Mouse (Mus musculus) neural tube, embryonic 13.5 days (tissue): ENCODE results near the gene Ak6. TPM values are rescaled to one million over a fixed set of nuclear protein-coding genes. Genes with fewer than 3 reads are reported as not detected.

Experiments
- ATAC-seq: fragments of 200-750 bp; cut with Nextera tagmentation; 2 replicates; pipeline ENCODE4 v1.8.0; 2017; ENCODE audit warnings: low read depth, mild to moderate bottlenecking, moderate TSS enrichment, moderate library complexity
- H3K27ac ChIP-seq: fragments of 300-500 bp; sonication (generic); replicated peaks from 2 replicates; pipeline ENCODE4 v1.5.1; 2015; ENCODE audit warnings: moderate library complexity, mild to moderate bottlenecking, inconsistent platforms
- H3K27me3 ChIP-seq: fragments of 300-500 bp; sonication (generic); 2 replicates; pipeline ENCODE4 v1.6.1; 2015; ENCODE audit warnings: mild to moderate bottlenecking, inconsistent platforms
- H3K36me3 ChIP-seq: fragments of 300-500 bp; sonication (generic); 2 replicates; pipeline ENCODE4 v1.6.1; 2015; ENCODE audit warnings: mild to moderate bottlenecking, inconsistent platforms
- H3K4me1 ChIP-seq: fragments of 300-500 bp; sonication (generic); replicated peaks from 2 replicates; pipeline ENCODE4 v1.6.1; 2015; ENCODE audit warnings: inconsistent platforms
- H3K4me2 ChIP-seq: fragments of 300-500 bp; sonication (generic); 2 replicates; pipeline ENCODE4 v1.6.1; 2015; ENCODE audit warnings: inconsistent platforms, mild to moderate bottlenecking, moderate library complexity
- H3K4me3 ChIP-seq: fragments of 300-500 bp; sonication (generic); 2 replicates; pipeline ENCODE4 v1.5.1; 2015; ENCODE audit warnings: mild to moderate bottlenecking, inconsistent platforms
- H3K9ac ChIP-seq: fragments of 300-500 bp; sonication (generic); 2 replicates; pipeline ENCODE4 v1.6.1; 2015; ENCODE audit warnings: moderate library complexity, mild to moderate bottlenecking, inconsistent platforms
- H3K9me3 ChIP-seq: fragments of 300-500 bp; sonication (generic); 2 replicates; pipeline ENCODE4 v1.6.1; 2016; ENCODE audit warnings: inconsistent platforms
- WGBS: fragments of 180-500 bp; shearing (Covaris S2); methylation state at CpG from one replicate; pipeline ENCODE4 v1.1.7; 2015; 5-methylcytosine and 5-hydroxymethylcytosine counted together
- polyA plus RNA-seq: library from polyadenylated mRNA; unstranded; fragments of >200 nt; fragmentation: Nextera tagmentation; extraction: Ambion mirVana; gene quantifications from 2 replicates; pipeline ENCODE4 v1.2.1, GENCODE M21; 2015

Ak6 gene
- polyA plus RNA-seq: 332 and 337 TPM in 2 replicates

GRCm38 (mm10) chr13:100650550-100651438 lies at the start of gene Ak6, which contains the start of gene Rad17:
Ak6 (plus strand) TSS chr13:100650979.
Rad17 (minus strand) TSS chr13:100651051.
- Histone ChIP-seq H3K27ac (peak within 1 kb of the TSS; percentile 97), H3K4me1 (peaks cover 12% of the 10 kb centered on the region), H3K4me3 (peak within 1 kb of the TSS; percentile 97), H3K9ac (peak within 1 kb of the TSS; percentile 94), H3K27me3 (no peaks in the 10 kb centered on the region), H3K9me3 (no peaks in the 10 kb centered on the region), H3K4me2 (peak within 1 kb of the TSS; percentile 93), H3K36me3 (peaks cover 24% of the 10 kb centered on the region)
- under 1% methylated on average over 60 of the region's 73 CpGs for WGBS
- ATAC-seq: peak; percentile 97

GRCm38 (mm10) chr13:100601034-100601433 lies 49.7 kb upstream of the Ak6 start:
- Histone ChIP-seq H3K27me3 (no peaks in the 10 kb centered on the region), H3K36me3 (no peaks in the 10 kb centered on the region), H3K9me3 (no peaks in the 10 kb centered on the region), H3K27ac (no peak overlapping the region), H3K4me2 (no peak overlapping the region), H3K9ac (no peak overlapping the region), H3K4me3 (no peak overlapping the region), H3K4me1 (no peaks in the 10 kb centered on the region)
- 76% methylated on average over 8 of the region's 8 CpGs for WGBS
- ATAC-seq: no peak

GRCm38 (mm10) chr13:100602239-100602902 lies 48.4 kb upstream of the Ak6 start:
- Histone ChIP-seq H3K36me3 (no peaks in the 10 kb centered on the region), H3K4me1 (no peaks in the 10 kb centered on the region), H3K4me3 (no peak overlapping the region), H3K4me2 (no peak overlapping the region), H3K27ac (no peak overlapping the region), H3K27me3 (no peaks in the 10 kb centered on the region), H3K9me3 (no peaks in the 10 kb centered on the region), H3K9ac (no peak overlapping the region)
- no peak for ATAC-seq
- 61% methylated on average over 5 of the region's 5 CpGs for WGBS

- no peaks in the 10 kb centered on the region for H3K27me3 ChIP-seq
- H3K4me1 ChIP-seq: no peaks in the 10 kb centered on the region
- H3K4me2 ChIP-seq: no peak overlapping the region
- no peak overlapping the region for H3K27ac ChIP-seq
- H3K36me3 ChIP-seq: no peaks in the 10 kb centered on the region
- H3K9ac ChIP-seq: no peak overlapping the region
- no peak overlapping the region for H3K4me3 ChIP-seq
- WGBS: 90% methylated on average over 10 of the region's 10 CpGs
- no peak for ATAC-seq
- no peaks in the 10 kb centered on the region for H3K9me3 ChIP-seq
Measured at GRCm38 (mm10) chr13:100603031-100603737, 47.6 kb upstream of the Ak6 start.

- H3K36me3 ChIP-seq: no peaks in the 10 kb centered on the region
- H3K9ac ChIP-seq: no peak overlapping the region
- H3K27me3 ChIP-seq: no peaks in the 10 kb centered on the region
- H3K9me3 ChIP-seq: no peaks in the 10 kb centered on the region
- no peak overlapping the region for H3K4me3 ChIP-seq
- no peak overlapping the region for H3K27ac ChIP-seq
- no peak overlapping the region for H3K4me2 ChIP-seq
- WGBS: 93% methylated on average over 11 of the region's 11 CpGs
- no peaks in the 10 kb centered on the region for H3K4me1 ChIP-seq
- ATAC-seq: no peak
Measured at GRCm38 (mm10) chr13:100603738-100604095, 47.1 kb upstream of the Ak6 start.

GRCm38 (mm10) chr13:100605845-100606244 lies 44.9 kb upstream of the Ak6 start:
- ATAC-seq: no peak
- H3K27me3 ChIP-seq: no peaks in the 10 kb centered on the region
- H3K27ac ChIP-seq: no peak overlapping the region
- no peaks in the 10 kb centered on the region for H3K36me3 ChIP-seq
- no peak overlapping the region for H3K4me2 ChIP-seq
- 72% methylated on average over 1 of the region's 1 CpGs for WGBS
- H3K9me3 ChIP-seq: no peaks in the 10 kb centered on the region
- no peak overlapping the region for H3K9ac ChIP-seq
- H3K4me1 ChIP-seq: no peaks in the 10 kb centered on the region
- H3K4me3 ChIP-seq: no peak overlapping the region

- Histone ChIP-seq H3K4me2 (no peak overlapping the region), H3K9me3 (no peaks in the 10 kb centered on the region), H3K9ac (no peak overlapping the region), H3K27ac (no peak overlapping the region), H3K4me1 (no peaks in the 10 kb centered on the region), H3K36me3 (peaks cover 5% of the 10 kb centered on the region; the same call in 1 of the 2 replicates), H3K27me3 (no peaks in the 10 kb centered on the region), H3K4me3 (no peak overlapping the region)
- 90% methylated on average over 8 of the region's 8 CpGs for WGBS
- ATAC-seq: no peak
Measured at GRCm38 (mm10) chr13:100607756-100608155, 43.0 kb upstream of the Ak6 start.

GRCm38 (mm10) chr13:100611266-100611665 lies 39.5 kb upstream of the Ak6 start:
- Histone ChIP-seq H3K4me3 (no peak overlapping the region), H3K27me3 (peaks cover 2% of the 10 kb centered on the region; the same call in 1 of the 2 replicates), H3K4me2 (no peak overlapping the region), H3K9me3 (no peaks in the 10 kb centered on the region), H3K9ac (no peak overlapping the region), H3K4me1 (peaks cover 2% of the 10 kb centered on the region), H3K36me3 (peaks cover 5% of the 10 kb centered on the region; the same call in 1 of the 2 replicates), H3K27ac (no peak overlapping the region)
- WGBS: 94% methylated on average over 13 of the region's 13 CpGs
- no peak for ATAC-seq

- Histone ChIP-seq H3K4me1 (peaks cover 9% of the 10 kb centered on the region), H3K9me3 (no peaks in the 10 kb centered on the region), H3K36me3 (peaks cover 5% of the 10 kb centered on the region), H3K4me3 (no peak overlapping the region), H3K4me2 (no peak overlapping the region), H3K9ac (no peak overlapping the region), H3K27ac (no peak overlapping the region), H3K27me3 (peaks cover 11% of the 10 kb centered on the region)
- ATAC-seq: no peak
- WGBS: 93% methylated on average over 10 of the region's 10 CpGs
Measured at GRCm38 (mm10) chr13:100612251-100612650, 38.5 kb upstream of the Ak6 start.

GRCm38 (mm10) chr13:100612903-100613302 lies 37.9 kb upstream of the Ak6 start:
- H3K4me2 ChIP-seq: no peak overlapping the region
- H3K4me3 ChIP-seq: no peak overlapping the region
- no peaks in the 10 kb centered on the region for H3K9me3 ChIP-seq
- WGBS: 62% methylated on average over 2 of the region's 2 CpGs
- no peak for ATAC-seq
- H3K27ac ChIP-seq: no peak overlapping the region
- H3K36me3 ChIP-seq: peaks cover 12% of the 10 kb centered on the region
- peaks cover 9% of the 10 kb centered on the region for H3K4me1 ChIP-seq
- peaks cover 17% of the 10 kb centered on the region for H3K27me3 ChIP-seq
- no peak overlapping the region for H3K9ac ChIP-seq

GRCm38 (mm10) chr13:100616181-100617087 lies 34.3 kb upstream of the Ak6 start, which contains the start of gene Marveld2:
Marveld2 (minus strand) TSS chr13:100616971.
- H3K27me3 ChIP-seq: peaks cover 25% of the 10 kb centered on the region
- peak within 1 kb of the TSS; percentile 52 for H3K4me3 ChIP-seq
- peaks cover 9% of the 10 kb centered on the region for H3K4me1 ChIP-seq
- peaks cover 40% of the 10 kb centered on the region for H3K36me3 ChIP-seq
- ATAC-seq: peak; percentile 70
- H3K27ac ChIP-seq: no peak within 1 kb of the TSS
- peak within 1 kb of the TSS; percentile 80 for H3K4me2 ChIP-seq
- WGBS: 2% methylated on average over 73 of the region's 77 CpGs
- no peaks in the 10 kb centered on the region for H3K9me3 ChIP-seq
- H3K9ac ChIP-seq: peak within 1 kb of the TSS; percentile 73
